Mouse (Mus musculus) frontal cortex, postnatal 36 days (tissue): ENCODE results near the gene Mrps27.
"Not testable (repeated sequence)": the region's sequence is repeated elsewhere in the genome, so short reads cannot be mapped to it uniquely, and the experiment has no call there.

ENCODE experiments used
- DNase-seq, 2 experiments: peaks; one replicate each; pipeline ENCODE4 v3.0.0; 2022; ENCODE audit warnings: low spot score in 2 of 2

The Mrps27 gene

DNA sequence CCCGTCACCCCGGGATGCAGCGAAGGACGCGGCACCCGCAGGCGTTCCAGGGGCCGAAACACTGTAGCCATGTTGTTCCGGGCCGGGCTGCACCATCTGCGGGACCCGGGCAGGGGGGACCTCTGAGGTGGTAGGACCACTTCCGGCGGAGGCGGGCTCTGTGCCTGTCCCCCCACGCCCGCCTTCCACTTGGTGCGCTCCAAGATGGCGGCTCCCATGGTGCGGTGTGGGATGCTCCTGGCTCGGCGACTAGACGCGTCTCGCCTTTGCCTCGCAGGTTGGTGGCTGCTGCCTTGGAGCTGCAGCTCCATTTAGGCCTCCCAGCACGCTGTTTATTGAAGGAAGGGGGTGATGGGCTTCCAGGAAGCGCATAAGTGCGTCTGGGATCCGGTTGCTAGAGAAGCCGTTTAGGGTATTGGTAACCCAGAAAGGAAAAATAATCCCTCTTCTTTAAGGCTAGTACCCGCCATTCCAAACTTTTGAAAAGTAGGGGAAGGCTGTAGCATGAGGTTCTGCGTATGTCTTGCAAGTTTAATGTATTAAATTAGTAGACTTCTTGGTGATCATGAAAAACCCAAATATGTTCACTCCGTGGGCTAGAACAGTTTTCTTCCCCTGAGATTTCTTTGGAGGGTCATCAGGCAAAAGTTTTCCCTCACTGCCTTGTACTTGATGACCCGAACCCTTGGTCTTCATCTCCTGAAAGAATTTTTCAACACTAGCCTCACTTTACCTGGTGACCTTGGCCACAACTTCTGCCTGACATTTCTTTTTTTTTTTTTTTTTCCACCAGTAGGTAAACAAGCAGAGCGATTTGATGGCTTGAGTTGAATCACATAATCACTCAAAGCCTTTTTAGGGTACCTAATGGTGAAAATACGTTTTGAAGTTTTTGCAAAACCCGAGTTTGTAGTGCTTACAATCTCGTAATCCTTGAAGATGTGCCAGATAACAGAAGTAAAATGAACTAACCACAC is at the start of gene Mrps27, which contains the start of gene Ptcd2:
Gene Mrps27, plus strand, starts transcription at position 188 of the 977 bp plus-strand sequence.
Gene Ptcd2, minus strand, starts transcription at position 107 of the 977 bp plus-strand sequence.
- DNase-seq = peak; percentile 99

DNA sequence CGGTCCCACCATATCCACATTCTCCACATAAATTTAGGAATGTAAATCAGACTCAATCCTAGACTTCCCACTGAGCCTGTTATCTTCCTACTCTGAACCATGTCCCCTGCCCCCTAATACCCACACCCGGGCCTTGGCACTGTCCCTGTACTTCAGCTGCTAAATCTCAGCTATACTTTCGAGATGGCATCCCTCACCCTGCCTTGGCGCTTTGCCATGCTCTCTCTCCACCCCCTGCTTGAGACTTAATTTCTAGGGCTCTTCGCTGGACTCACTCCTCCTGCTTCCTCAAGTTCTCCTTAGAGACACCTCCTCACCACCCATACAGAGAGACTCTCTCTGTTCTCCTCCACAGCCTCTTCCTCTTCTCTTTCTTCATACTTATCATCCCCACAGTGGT is 44.7 kb upstream of the Mrps27 start:
- DNase-seq = peak in 1 of 2 experiments; percentile 19

DNA sequence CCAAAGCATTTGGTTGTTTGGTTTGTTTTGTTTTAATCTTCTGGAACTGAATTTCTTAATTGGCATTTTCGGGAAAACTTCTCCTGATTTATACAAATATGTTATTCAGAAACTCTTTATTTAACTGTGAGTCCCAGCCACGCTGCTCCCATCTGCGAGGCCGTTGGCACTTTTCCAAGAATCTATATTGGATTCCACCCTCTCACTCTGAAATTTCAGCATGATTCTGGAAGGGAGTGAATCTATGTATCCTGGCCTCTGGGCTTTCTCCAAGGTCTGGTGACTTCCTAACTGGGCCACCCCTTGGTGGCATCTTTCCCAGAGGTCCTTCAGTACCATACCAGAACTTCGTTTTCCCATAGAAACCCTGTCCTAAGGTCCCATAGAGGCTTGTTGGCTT is 40.7 kb upstream of the Mrps27 start:
- DNase-seq = peak; percentile 40 to 83

DNA sequence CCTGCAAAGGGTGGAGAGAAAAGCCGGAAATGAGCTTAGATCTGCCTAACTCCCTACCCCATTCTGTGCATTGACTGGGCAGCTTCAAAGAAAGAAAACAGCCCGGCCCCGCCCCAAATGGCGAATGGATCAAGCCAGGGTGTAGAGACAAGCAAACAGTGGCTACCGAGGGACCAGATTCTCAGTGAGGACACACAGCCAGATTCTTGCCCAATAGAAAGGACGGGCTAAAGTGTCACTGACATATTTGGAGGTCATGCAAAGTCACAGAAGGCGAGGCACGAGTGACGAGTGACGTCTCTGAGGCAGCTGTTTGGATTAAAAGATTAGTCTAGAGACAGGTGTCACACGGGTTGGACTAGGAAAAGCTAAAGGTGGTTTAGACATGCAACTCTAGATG is 40.2 kb upstream of the Mrps27 start:
- no peak for DNase-seq

DNA sequence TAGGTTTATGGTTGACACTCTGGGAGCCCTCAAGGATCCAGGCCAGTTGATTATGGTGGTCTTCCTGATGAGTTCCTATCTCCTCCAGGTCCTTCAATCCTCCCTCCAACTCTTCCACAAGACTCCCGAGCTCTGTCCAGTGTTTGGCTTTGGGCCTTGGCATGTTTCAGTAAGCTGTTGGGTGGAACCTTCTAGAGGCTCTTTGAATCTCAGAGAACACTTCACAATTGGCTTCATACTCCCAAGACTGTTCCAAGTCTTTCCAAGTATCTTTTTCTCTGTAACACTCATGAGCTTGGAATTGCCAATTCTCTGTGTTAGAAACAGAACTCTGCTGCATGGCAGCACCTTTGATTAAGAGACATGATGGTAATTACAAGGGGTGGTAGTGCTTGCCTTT is 39.4 kb upstream of the Mrps27 start:
- DNase-seq = no peak

DNA sequence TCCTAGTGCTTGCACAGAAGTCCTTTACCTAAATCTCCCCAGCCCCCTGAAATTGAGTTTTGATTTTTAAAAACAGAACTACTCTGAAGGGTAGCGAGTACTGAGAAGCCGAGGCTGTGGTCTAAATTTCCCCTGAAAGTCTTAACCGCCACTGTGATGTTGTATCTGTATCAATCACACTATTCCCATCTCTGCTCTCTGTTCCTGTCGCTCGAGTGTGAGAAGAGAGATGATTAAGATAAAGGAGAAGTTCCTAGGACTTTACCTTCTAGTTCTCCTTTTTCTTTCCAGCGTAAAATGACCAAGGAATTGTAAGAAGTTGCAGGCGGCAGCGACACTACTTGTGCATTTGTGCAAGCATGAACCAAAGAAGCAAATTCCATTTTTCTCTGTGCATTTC is 38.4 kb upstream of the Mrps27 start:
- no peak for DNase-seq

DNA sequence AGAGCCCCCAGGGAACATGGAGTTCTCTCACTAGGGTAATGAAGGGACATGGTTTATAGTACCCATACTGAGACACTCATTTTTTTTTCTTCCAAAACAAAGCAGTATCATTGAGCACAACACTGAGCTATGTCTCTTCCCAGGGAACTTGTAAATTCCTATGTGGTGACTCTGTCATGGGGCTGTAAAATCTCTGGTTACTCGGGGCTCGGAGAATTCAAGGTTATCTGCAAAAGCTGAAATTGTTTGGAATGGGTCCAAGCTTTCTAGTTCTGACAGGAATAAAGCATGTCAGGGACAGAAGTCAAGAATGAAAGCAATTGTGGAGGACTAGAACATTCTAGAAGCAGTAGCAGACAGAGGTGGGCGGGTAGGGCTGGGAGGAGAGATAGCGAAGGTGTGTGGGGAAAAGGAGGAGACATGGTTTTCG is 36.6 kb upstream of the Mrps27 start:
- no peak for DNase-seq

DNA sequence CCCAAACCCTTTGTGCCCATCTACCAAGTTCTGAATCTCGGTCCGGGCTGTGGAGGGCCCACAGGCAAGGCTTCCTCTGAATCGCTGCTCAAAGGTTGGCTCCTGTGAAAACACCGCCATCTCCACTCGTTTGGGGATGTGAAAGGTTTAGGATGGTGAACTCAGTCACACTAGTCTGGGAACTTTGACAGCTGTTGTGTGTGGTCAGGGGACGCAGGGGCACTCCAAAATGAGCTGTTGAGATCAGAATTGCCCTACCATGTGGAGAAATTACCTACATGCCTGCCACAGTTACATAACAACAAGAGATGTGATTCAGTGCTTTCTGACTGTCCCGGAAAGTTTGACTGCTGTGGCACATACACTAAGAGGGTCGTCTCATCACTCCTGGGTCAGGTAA is 36.2 kb upstream of the Mrps27 start:
- no peak for DNase-seq

DNA sequence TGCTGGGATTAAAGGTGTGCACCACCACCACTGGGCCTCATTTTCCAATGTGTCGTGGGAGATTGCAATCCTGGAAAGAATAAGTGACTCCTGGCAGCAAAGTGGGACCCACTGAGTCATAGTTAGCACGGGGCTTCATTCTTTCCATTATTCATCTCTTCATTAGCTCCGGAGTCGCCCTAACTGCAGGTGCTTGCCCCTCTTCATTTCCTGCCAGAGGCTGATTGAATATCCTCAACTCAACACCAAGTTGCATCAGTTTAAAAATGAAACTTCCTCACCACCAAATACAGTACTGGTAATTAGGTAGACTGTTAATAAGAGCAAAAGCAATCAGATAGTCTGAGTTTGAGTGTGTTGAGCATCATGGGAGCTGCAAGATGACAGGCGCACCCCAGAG is 30.5 kb upstream of the Mrps27 start:
- DNase-seq = no peak

DNA sequence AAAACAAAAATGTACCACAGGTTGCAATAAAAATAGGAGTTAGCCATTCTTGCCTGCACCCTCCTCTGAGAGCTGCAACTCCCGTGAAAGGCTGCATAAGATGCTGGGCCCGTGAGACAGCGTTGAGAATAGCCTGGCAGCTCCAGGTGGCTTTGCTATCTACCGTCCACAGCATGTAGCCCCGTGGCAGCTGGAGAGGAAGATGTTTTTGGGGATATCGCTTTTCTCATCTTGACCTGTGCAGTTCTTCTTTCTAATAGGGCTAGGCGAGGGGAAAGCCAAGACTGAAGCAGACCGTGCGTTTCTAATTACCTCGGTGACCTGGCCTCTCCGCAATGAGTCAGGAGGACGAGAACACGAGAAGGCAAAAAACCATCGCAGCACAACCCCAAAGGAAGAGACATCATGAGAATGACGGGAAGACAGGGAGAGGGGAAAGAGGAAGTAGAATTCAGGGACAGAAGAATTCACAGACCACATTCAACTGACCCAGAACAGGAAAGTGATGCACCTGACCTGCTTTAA is 29.9 kb upstream of the Mrps27 start:
- DNase-seq = no peak

DNA sequence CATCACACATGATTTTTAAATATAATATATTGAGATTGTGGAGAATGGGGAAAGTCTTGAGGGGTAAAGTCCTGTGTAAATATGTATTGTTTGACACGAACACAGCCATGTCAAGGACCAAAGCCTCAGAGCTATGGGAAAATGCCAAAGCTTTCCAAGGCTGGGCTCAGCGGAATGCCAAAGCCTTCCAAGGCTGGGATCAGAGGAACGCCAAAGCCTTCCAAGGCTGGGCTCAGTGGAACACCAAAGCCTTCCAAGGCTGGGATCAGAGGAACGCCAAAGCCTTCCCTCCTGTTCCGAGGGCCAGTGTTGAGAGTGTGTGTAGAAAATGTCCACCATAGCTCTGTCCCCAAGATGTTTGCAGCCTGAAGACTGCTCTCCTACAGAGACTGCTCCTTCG is 28.2 kb upstream of the Mrps27 start:
- DNase-seq = no peak

DNA sequence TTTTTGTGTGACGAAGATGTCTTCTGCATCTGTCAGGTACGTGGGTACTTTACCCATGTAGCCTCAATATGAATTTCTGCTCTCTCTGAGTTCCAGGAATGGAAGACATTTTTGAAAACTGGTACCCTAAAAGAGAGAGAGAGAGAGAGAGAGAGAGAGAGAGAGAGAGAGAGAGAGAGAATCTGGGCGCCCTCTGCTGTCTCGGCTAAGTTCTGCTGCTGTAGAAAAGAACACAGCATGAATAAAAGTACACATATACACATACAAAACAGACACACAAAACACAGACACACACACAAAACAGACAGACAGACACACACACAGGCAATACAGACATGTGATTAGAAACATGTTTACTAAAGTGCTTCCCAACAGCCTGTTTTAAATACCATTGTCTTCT is 27.5 kb upstream of the Mrps27 start:
- DNase-seq = peak; percentile 56 to 68

DNA sequence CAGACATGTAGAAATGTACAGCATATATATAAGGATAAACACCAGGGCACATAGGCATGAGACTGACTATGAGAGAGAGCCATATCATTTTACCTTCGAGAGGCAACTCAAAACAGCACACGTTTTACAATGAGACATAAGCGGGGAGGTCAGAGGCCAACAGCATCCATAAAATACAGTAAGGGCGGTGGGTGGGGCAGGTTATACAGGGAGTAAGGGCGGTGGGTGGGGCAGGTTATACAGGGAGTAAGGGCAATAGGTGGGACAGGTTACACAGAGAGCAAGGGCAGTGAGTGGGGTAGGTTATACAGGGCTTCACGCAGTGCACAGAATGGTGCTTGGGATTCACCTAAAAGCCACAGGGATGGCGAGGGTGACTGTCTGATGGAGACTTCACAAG is 24.1 kb upstream of the Mrps27 start:
- no peak for DNase-seq

DNA sequence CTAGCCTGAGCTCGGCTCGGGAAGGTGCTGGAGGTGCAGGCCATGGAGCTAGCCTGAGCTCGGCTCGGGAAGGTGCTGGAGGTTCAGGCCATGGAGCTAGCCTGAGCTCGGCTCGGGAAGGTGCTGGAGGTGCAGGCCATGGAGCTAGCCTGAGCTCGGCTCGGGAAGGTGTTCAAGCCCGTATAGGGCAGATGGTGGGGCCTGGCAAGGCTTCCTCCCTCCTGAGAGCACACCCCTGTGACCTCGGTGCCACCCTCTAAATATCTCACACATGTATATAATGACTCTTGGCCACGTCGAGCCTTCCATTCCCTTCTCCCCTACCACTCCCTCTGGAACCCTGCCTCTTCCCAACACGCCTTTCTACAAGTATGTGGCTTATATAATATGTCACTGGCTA is 21.7 kb upstream of the Mrps27 start:
- DNase-seq = not testable (repeated sequence)

DNA sequence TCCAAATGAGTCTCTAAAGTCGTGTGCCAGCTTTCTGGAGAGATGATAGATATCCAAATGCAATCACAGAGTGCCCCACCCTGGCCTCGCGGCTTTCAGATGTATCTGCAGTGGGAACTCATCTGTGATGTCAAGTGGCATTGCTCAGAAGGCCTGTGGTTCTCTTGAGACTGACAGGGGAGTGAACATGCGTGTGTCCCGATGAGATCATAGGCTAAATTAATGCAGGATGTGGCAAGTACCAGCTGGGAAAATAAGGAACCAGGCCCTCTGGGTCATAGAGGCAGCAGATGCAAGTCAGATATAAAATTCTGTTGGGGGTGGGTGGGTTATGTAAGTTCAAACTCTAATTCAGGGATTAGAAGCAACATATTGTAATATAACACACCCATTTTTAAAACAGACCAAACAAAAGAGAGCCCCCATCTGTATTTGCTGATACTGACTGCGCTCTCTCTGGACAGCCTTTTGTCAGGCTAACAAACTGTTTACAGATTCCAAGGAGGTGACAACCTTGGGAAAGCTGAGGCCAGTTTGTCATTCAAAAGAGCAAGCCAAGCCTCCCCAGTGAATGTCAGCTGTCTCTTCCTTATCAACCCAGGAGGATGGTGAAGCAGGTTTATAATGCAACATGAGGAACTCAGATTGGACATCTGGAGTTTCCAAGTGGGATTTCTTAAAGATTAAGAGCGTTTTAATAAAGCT is 20.8 kb upstream of the Mrps27 start:
- DNase-seq = no peak

DNA sequence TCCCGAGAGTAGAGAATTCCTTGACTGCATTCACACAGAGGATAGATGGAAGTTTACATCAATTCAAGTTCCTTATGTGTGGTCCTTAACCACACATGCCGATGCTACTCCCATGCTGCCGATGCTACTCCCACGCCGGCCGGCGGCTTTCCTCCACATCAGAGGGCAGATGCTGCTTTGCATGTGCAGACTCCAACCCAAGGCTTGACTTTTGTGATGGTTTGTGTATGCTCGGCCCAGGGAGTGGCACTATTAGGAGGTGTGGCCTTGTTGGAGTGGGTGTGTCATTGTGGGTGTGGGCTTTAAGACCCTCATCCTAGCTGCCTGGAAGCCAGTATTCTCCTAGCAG is 20.3 kb upstream of the Mrps27 start:
- not testable (repeated sequence) for DNase-seq

DNA sequence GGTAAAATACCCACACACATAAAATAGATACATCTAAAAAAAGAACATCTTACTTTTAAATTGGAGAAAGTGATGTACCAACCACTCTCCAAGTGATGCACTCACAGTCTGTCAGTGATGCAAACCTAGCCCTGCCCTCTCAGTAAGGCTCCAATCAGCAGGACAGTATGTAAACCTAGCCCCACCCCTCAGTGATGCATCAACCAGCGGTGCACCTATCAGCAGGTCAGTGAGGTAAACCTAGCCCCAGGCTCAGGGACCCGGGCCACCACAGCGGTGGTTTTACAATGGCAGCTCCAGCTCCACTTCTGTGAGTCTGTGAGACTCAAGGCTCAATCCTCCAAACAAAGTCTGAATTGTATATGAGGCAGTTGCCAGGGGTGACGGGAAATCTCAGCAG is 13.3 kb upstream of the Mrps27 start:
- DNase-seq = no peak

DNA sequence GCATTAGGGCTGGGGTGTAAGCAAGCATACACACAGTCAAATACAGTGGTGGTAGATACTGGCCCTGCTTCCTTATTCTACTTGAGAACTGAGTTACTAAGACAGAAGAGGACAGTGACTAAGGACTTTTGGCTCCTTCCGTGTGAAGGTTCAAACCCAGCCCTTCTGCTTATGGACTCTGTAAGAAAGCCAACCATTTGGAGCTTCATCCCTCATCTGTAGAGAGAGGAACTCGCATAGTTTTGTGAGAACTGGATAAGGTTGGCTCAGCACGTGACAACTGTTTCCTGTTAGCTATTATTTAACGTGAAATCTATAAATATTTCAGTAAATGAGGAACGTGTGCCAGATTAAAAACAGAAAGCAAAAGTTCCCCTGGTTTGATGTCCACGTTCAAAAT is 7.1 kb upstream of the Mrps27 start:
- no peak for DNase-seq

DNA sequence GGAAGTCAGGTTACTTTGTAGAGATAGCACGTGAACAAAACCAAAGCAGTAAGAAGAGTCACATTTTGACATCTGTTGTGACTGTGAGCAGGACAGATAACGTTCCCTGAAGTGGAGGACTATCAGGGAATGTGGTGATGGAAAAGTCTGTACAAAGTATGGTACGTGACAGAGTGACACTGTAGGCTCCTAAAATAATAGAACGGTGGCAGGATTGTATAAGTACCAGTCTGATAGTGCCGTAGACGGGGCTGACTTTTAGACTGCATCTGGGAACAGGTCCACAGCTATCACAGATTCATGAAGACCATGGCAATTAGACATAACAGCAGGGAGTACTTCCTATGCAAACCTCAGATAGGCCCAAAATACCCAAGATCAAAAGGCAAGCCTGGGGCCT is 3.1 kb upstream of the Mrps27 start:
- DNase-seq = no peak

DNA sequence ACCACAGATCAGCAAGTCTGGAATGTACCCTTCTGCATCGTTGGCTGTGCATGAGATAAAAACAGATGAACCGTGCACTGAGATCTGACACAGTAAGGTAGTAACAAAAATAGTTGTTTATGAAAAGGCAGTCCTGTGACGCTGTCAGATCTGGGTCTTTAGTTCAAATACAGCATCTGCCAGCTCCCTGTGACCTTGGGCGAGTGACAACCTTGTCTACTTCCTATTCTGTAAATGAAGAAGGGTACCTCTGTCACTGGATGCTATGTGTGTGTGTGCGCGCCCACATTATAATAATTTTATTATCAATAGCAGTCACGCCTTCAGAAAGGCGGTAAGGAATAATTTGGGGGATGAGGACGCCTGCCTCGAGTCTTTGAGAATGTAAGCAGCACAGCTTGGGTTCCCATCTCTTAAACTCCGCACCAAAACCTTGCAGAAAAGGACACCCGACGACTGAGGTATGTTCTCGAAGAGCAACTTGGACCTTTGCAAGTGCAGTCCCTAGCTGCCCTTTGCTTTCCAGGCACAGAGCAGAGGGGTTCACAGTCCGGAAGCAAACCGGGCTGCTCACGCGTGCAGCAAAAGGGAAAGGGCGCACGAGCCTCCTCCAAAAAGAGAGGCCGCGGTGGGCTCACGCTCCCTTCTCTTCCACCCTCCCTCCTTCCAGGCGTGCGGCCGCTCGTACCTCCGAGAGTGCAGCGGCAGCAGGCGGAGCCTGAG is 549 bp upstream of the Mrps27 start:
- peak in 1 of 2 experiments; percentile 24 for DNase-seq

DNA sequence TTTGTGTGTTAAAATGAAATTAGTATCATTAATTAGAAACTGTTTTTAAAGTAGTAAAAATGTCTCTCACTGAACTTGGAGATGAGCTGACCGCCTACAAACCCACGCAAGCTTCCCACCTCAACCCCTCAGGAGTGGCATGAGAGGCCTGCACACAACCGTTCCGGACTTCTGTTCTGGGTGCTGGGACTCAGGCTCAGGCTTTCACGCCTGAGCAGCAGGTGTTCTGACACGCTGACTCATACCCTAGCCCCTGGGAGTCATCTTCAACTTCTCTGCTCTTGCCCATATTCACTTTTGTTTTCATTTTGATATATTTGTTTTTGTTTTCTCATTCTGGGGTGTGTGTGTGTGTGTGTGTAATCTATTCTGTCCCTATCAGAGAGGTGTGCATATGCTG is 5.4 kb downstream of the Mrps27 start:
- DNase-seq = no peak

DNA sequence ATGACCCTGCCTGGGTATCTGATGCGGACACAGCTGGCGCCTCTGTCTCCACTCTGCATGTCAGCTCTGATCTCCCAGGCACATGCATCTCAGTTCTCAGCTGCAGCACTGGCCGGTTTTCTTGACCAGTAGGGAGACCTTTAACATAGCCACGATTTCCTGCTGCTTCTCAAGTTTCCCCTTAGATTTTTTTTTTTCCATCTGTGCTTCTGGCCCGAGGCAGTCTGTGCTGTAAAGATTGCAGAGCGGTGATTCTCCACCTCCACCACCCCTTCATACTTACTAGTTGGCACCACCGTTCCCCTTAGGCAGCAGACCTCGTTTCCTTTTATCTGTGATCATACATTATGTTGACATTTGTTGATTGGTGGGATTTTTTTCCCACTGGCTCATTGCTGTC is 6.6 kb downstream of the Mrps27 start:
- no peak for DNase-seq
